Mouse (Mus musculus): ENCODE results near the gene Slc1a4. TPM values are rescaled to one million over a fixed set of nuclear protein-coding genes. Genes with fewer than 3 reads are reported as not detected.

Slc1a4 gene
- total and polyA plus RNA-seq, 2 experiments from 2014 or later, result 70.1 to 164 TPM

- H3K4me1 ChIP-seq (ENCODE audit: insufficient read depth), result no peaks in the 10 kb centered on the region
- DNase-seq (no peak), ATAC-seq (peak; percentile 80)
- no peaks in the 10 kb centered on the region for H3K9me3 ChIP-seq (ENCODE audit: low read length)
- H3K27ac ChIP-seq (ENCODE audit: low read depth, low read length), result no peak overlapping the region
- H3K9ac ChIP-seq, result no peak overlapping the region
- H3K4me3 ChIP-seq (ENCODE audit: low read depth, low read length), result no peak overlapping the region
- H3K27me3 ChIP-seq (ENCODE audit: insufficient read depth, low read length), result no peaks in the 10 kb centered on the region; the same call in 1 of the 2 replicates
- no peak for TF ChIP-seq CTCF (IDR thresholded peaks at IDR 0.05; ENCODE audit: low read depth)
- no peaks in the 10 kb centered on the region for H3K36me3 ChIP-seq (ENCODE audit: insufficient read depth)
- WGBS, result 44% methylated on average over 9 of the region's 9 CpGs
- no peak overlapping the region for H3K4me2 ChIP-seq (ENCODE audit: low read depth)
Observed at GRCm38 (mm10) chr11:20357684-20358447, 25.4 kb upstream of the Slc1a4 start.

GRCm38 (mm10) chr11:20348466-20348865 is 16.0 kb upstream of the Slc1a4 start:
- Histone ChIP-seq H3K9ac (no peak overlapping the region), H3K4me2 (ENCODE audit: low read depth) (no peak overlapping the region), H3K4me3 (ENCODE audit: low read depth, low read length) (no peak overlapping the region), H3K4me1 (ENCODE audit: insufficient read depth) (no peaks in the 10 kb centered on the region), H3K27ac (ENCODE audit: low read depth, low read length) (no peak overlapping the region), H3K27me3 (ENCODE audit: insufficient read depth, low read length) (no peaks in the 10 kb centered on the region), H3K9me3 (ENCODE audit: low read length) (no peaks in the 10 kb centered on the region), H3K36me3 (ENCODE audit: insufficient read depth) (no peaks in the 10 kb centered on the region)
- TF ChIP-seq CTCF (IDR thresholded peaks at IDR 0.05; ENCODE audit: low read depth), result no peak
- ATAC-seq (no peak), DNase-seq (no peak)
- 85% methylated on average over 2 of the region's 2 CpGs for WGBS

DNA sequence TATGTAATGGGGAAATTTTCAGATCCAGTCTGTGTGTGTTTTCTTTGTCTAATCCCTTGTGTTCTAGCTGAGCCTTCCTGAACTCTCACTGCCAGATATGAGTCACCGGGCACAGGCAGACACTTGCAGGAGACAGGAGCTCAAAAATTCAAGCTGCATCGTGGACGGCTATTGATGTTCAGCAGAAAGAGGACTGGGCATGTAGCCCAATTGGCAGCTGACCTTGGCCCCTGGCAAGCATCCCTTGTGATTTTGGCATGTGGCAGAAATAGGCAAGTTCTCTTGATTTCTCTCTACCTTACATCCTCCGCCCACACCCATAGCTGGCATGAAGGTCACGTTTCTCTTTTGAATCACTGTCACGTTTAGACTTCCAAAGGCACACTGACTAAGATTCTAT is 15.0 kb upstream of the Slc1a4 start:
- Histone ChIP-seq H3K9ac (no peak overlapping the region), H3K4me1 (ENCODE audit: insufficient read depth) (no peaks in the 10 kb centered on the region), H3K27me3 (ENCODE audit: insufficient read depth, low read length) (no peaks in the 10 kb centered on the region), H3K9me3 (ENCODE audit: low read length) (no peaks in the 10 kb centered on the region), H3K36me3 (ENCODE audit: insufficient read depth) (no peaks in the 10 kb centered on the region), H3K4me3 (ENCODE audit: low read depth, low read length) (no peak overlapping the region), H3K4me2 (ENCODE audit: low read depth) (no peak overlapping the region), H3K27ac (ENCODE audit: low read depth, low read length) (no peak overlapping the region)
- TF ChIP-seq CTCF (IDR thresholded peaks at IDR 0.05; ENCODE audit: low read depth), result no peak
- DNase-seq (peak; percentile 75), ATAC-seq (peak; percentile 86)
- WGBS, result 19% methylated on average over 6 of the region's 6 CpGs

DNA sequence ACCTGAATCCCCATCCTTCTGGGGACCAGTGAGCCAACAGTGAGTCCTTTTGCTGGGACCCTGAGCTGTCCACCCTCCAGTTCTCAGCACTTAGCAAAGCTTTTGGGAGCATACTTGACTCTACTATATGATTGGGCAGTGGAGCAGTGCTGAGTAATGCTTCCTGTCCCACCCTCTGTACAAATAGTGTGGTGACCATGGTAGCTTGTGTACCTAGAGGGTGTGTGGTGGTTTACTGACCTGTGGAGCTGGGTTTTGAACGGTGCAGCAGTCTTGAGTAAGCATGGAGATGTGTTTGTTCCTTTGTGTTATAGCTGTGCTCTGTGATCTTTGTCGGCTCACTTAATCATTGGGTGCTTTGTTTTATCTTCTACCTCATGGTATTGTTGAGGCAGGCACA is 13.9 kb upstream of the Slc1a4 start:
- 90% methylated on average over 2 of the region's 2 CpGs for WGBS
- Histone ChIP-seq H3K4me2 (ENCODE audit: low read depth) (no peak overlapping the region), H3K4me1 (ENCODE audit: insufficient read depth) (no peaks in the 10 kb centered on the region), H3K36me3 (ENCODE audit: insufficient read depth) (no peaks in the 10 kb centered on the region), H3K9me3 (ENCODE audit: low read length) (no peaks in the 10 kb centered on the region), H3K4me3 (ENCODE audit: low read depth, low read length) (no peak overlapping the region), H3K27ac (ENCODE audit: low read depth, low read length) (no peak overlapping the region), H3K27me3 (ENCODE audit: insufficient read depth, low read length) (no peaks in the 10 kb centered on the region), H3K9ac (no peak overlapping the region)
- TF ChIP-seq CTCF (IDR thresholded peaks at IDR 0.05; ENCODE audit: low read depth), result no peak
- ATAC-seq (no peak), DNase-seq (no peak)

GRCm38 (mm10) chr11:20343952-20344351 is 11.4 kb upstream of the Slc1a4 start:
- no peak for ATAC-seq
- H3K4me3 ChIP-seq (ENCODE audit: low read depth, low read length), result no peak overlapping the region
- no peaks in the 10 kb centered on the region for H3K27me3 ChIP-seq (ENCODE audit: insufficient read depth, low read length)
- no peak for DNase-seq
- 91% methylated on average over 4 of the region's 4 CpGs for WGBS
- H3K4me1 ChIP-seq (ENCODE audit: insufficient read depth), result no peaks in the 10 kb centered on the region
- H3K9ac ChIP-seq, result no peak overlapping the region
- H3K4me2 ChIP-seq (ENCODE audit: low read depth), result no peak overlapping the region
- no peaks in the 10 kb centered on the region for H3K36me3 ChIP-seq (ENCODE audit: insufficient read depth)
- H3K9me3 ChIP-seq (ENCODE audit: low read length), result no peaks in the 10 kb centered on the region
- TF ChIP-seq CTCF (IDR thresholded peaks at IDR 0.05; ENCODE audit: low read depth), result no peak
- H3K27ac ChIP-seq (ENCODE audit: low read depth, low read length), result no peak overlapping the region

- no peaks in the 10 kb centered on the region for H3K4me1 ChIP-seq (ENCODE audit: insufficient read depth)
- DNase-seq (no peak), ATAC-seq (no peak)
- no peak overlapping the region for H3K4me3 ChIP-seq (ENCODE audit: low read depth, low read length)
- no peak overlapping the region for H3K4me2 ChIP-seq (ENCODE audit: low read depth)
- H3K36me3 ChIP-seq (ENCODE audit: insufficient read depth), result no peaks in the 10 kb centered on the region
- TF ChIP-seq CTCF (IDR thresholded peaks at IDR 0.05; ENCODE audit: low read depth), result no peak
- no peaks in the 10 kb centered on the region for H3K9me3 ChIP-seq (ENCODE audit: low read length)
- H3K27ac ChIP-seq (ENCODE audit: low read depth, low read length), result no peak overlapping the region
- no peak overlapping the region for H3K9ac ChIP-seq
- no peaks in the 10 kb centered on the region for H3K27me3 ChIP-seq (ENCODE audit: insufficient read depth, low read length)
- 78% methylated on average over 1 of the region's 1 CpGs for WGBS
Observed at GRCm38 (mm10) chr11:20341598-20341997, 9.1 kb upstream of the Slc1a4 start.

DNA sequence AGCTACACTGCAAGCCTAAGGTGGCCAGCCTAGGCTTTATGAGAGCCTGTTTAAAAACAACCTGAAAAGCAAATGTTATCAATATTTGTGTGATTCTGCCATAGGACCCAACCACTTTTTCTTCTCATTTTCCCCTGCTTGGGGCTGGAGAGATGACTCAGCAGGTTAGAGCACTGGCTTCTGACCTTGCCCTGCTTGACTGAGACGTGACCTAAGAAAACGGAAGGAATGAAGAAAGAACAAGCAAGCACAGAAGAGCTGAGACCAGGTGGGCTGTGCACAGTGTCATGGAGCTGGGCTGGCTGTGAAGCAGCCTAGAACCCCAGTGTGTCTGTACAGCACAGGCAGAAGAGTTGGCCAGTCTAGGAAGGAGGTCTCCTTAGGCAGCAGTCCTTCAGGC is 6.2 kb upstream of the Slc1a4 start:
- H3K9ac ChIP-seq, result no peak overlapping the region
- no peak for DNase-seq
- no peak overlapping the region for H3K27ac ChIP-seq (ENCODE audit: low read depth, low read length)
- no peaks in the 10 kb centered on the region for H3K36me3 ChIP-seq (ENCODE audit: insufficient read depth)
- H3K9me3 ChIP-seq (ENCODE audit: low read length), result no peaks in the 10 kb centered on the region
- no peak for ATAC-seq
- H3K4me2 ChIP-seq (ENCODE audit: low read depth), result no peak overlapping the region
- no peaks in the 10 kb centered on the region for H3K27me3 ChIP-seq (ENCODE audit: insufficient read depth, low read length)
- H3K4me3 ChIP-seq (ENCODE audit: low read depth, low read length), result no peak overlapping the region
- WGBS, result 74% methylated on average over 2 of the region's 2 CpGs
- no peak for TF ChIP-seq CTCF (IDR thresholded peaks at IDR 0.05; ENCODE audit: low read depth)
- 0 out of 2 replicates have a peak, but pooled peaks cover 6% of the 10 kb centered on the region for H3K4me1 ChIP-seq (ENCODE audit: insufficient read depth)

Data from forebrain, postnatal 0 days (tissue).